Mouse (Mus musculus): ENCODE measurements around the gene Kif7.

Kif7 gene

GRCm38 (mm10) chr7:79721386-79721977 lies 6.0 kb upstream of the Kif7 start:
- DNase-seq = peak; percentile 98

GRCm38 (mm10) chr7:79710831-79711230 lies 4.7 kb downstream of the Kif7 start:
- peak; percentile 91 for DNase-seq

- peak; percentile 87 for DNase-seq
Observed at GRCm38 (mm10) chr7:79710130-79710607, 5.4 kb downstream of the Kif7 start.

GRCm38 (mm10) chr7:79705210-79705609 lies 10.3 kb downstream of the Kif7 start:
- peak; percentile 85 for DNase-seq

- DNase-seq = peak; percentile 67
Observed at GRCm38 (mm10) chr7:79702755-79703154, 12.8 kb downstream of the Kif7 start.

- DNase-seq = peak; percentile 93
Observed at GRCm38 (mm10) chr7:79696495-79696894, 19.0 kb downstream of the Kif7 start.

- peak; percentile 8 for DNase-seq
Observed at GRCm38 (mm10) chr7:79680231-79680630, 35.3 kb downstream of the Kif7 start.

- peak; percentile 56 for DNase-seq
Observed at GRCm38 (mm10) chr7:79679186-79679585, 36.3 kb downstream of the Kif7 start.

- peak; percentile 43 for DNase-seq
Observed at GRCm38 (mm10) chr7:79670900-79671604, 44.5 kb downstream of the Kif7 start.

GRCm38 (mm10) chr7:79666690-79667089 lies 48.8 kb downstream of the Kif7 start:
- peak; percentile 21 for DNase-seq

GRCm38 (mm10) chr7:79661253-79661890 lies 54.1 kb downstream of the Kif7 start:
- DNase-seq = peak; percentile 49

- DNase-seq = peak; percentile 85
Observed at GRCm38 (mm10) chr7:79660291-79661150, 55.0 kb downstream of the Kif7 start.

- peak; percentile 100 for DNase-seq
Observed at GRCm38 (mm10) chr7:79659578-79660290, 55.8 kb downstream of the Kif7 start, which contains the start of gene Ticrr. TSS of gene Ticrr (plus strand) at chr7:79660196.

- DNase-seq = no peak
Observed at GRCm38 (mm10) chr7:79654586-79654985, 60.9 kb downstream of the Kif7 start.

- DNase-seq = no peak
Observed at GRCm38 (mm10) chr7:79654185-79654584, 61.3 kb downstream of the Kif7 start.

- no peak for DNase-seq
Observed at GRCm38 (mm10) chr7:79649005-79649404, 66.5 kb downstream of the Kif7 start.

Measured in heart, adult 11 months (tissue).